Mouse (Mus musculus) olfactory bulb, adult 2 months (tissue): ENCODE data around the gene Mertk.

ENCODE experiments used
- CTCF ChIP-seq: fragments of 200-500 bp; IDR thresholded peaks from 2 replicates; pipeline ENCODE4 v1.5.1; 2012; ENCODE audit warnings: low read depth, mild to moderate bottlenecking, low read length, moderate library complexity; ENCODE audit not compliant: insufficient read depth
- POLR2A ChIP-seq: fragments of 200-500 bp; IDR thresholded peaks from 2 replicates; pipeline ENCODE4 v1.6.1; 2012; ENCODE audit warnings: mild to moderate bottlenecking, low read depth, low read length, moderate library complexity; ENCODE audit not compliant: insufficient read depth

DNA sequence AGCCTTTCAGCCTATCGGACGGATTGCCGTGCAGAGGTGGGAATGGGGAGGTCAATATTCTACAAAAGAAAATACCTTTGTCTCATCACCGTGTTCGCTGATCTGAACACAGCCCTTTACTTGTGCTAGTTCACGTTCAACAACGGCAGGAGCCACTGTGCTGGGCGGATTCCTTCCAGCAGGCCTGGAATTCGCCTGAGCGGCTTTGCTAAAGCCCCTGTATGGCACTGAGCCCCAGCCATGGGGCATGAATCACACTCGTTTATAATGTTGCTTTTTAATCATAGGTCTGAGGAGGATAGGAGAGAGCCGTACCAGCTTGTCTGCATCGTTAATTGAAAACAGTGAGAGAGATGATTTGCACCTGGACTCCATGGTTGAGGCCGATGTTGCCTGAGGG lies 6.4 kb upstream of the Mertk start:
- no peak for TF ChIP-seq CTCF
- TF ChIP-seq POLR2A: no peak
